Mouse (Mus musculus) embryonic fibroblast, embryonic 13.5 days (primary cell): ENCODE data around the gene Magea5.

ENCODE experiments used
- CTCF ChIP-seq: IDR thresholded peaks from 2 replicates; pipeline ENCODE4 v1.5.1; 2011; ENCODE audit warnings: mild to moderate bottlenecking, control low read depth, low read length, moderate library complexity, borderline replicate concordance; ENCODE audit not compliant: insufficient read depth
- POLR2A ChIP-seq: IDR thresholded peaks from 2 replicates; pipeline ENCODE4 v1.6.1; 2011; ENCODE audit warnings: low read depth, mild to moderate bottlenecking, control low read depth, low read length, moderate library complexity

DNA sequence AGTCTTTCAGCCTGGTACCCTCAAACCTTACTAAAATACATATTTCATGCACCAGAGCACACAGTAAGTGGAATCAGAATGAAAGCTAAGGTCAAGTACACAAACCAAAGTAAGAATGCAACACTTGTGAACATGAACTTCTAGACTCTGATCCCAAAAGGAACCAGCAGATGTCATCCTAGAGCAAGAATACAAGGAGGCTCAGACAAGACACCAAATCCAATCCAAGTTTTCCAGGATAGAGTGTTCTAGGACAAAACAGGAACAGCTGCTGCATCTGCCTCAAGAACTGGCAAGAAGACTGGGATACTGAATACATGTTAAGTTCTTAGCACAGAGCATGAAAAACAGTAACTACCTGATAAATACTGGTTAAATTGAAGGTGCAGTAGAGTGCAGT, 35.1 kb upstream of the Magea5 start:
- TF ChIP-seq CTCF (no peak), POLR2A (no peak)
